Mouse (Mus musculus) brown adipose tissue, adult 24 weeks (tissue): ENCODE data around the gene Kcnk5. TPM values are rescaled to one million over a fixed set of nuclear protein-coding genes. Genes with fewer than 3 reads are reported as not detected.

Source experiments
- polyA plus RNA-seq: library from polyadenylated mRNA; stranded (reverse); fragments of >200 nt; gene quantifications from 2 replicates; pipeline ENCODE4 v1.2.4, GENCODE M21; 2012; ENCODE audit not compliant: missing spikeins, insufficient read depth, insufficient read length

Gene Kcnk5
- polyA plus RNA-seq, 1 experiment: 0.59 TPM

Other genes starting within 250 kb of the Kcnk5 start
- gene Gng2, start 204.2 kb downstream of the Kcnk5 start, polyA plus RNA-seq: 4.7 and 14.1 TPM in 2 replicates
- 2.5 and 3.7 TPM in 2 replicates for gene Saysd1, start 43.3 kb downstream of the Kcnk5 start, polyA plus RNA-seq
- not detected in 2 replicates for gene Kcnk16, start 87.4 kb upstream of the Kcnk5 start, polyA plus RNA-seq
- gene Nudt13, start 112.9 kb upstream of the Kcnk5 start, polyA plus RNA-seq: 92.5 and 106 TPM in 2 replicates
- gene Ecd, start 166.3 kb upstream of the Kcnk5 start, polyA plus RNA-seq: 18.7 and 18.9 TPM in 2 replicates
- 51.1 and 52.7 TPM in 2 replicates for gene Fam149b, start 166.4 kb upstream of the Kcnk5 start, polyA plus RNA-seq
- 19.8 and 23.9 TPM in 2 replicates for gene Dnajc9, start 207.1 kb upstream of the Kcnk5 start, polyA plus RNA-seq
- 161 and 166 TPM in 2 replicates for gene Mrps16, start 211.8 kb upstream of the Kcnk5 start, polyA plus RNA-seq